8 mouse cellular contexts compared by ENCODE assay signal in the genomic region with DNA sequence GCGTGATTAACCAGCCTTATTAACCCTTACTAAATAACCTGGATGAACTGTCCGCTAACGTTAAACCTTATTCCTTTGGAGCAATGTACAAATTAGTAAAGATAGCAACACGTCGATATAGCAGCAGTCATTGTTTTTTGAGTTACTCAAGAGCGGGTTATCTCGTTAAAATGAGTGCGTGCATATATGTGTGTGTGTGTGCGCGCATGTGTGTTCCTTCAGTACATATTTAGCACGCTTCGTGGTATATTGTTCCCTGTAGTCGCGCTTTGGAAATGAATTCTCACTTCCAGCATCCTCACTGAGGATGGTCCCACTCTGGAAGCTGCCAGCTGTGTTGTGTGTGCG. TPM values are rescaled to one million over a fixed set of nuclear protein-coding genes. Genes with fewer than 3 reads are reported as not detected.
A peak's percentile ranks its signal among the peaks of the same experiment; 100 is the strongest.
DNase-seq lines count a peak whose midpoint lies in the region; ATAC-seq and TF ChIP-seq lines count a peak whose summit lies in the region.

No protein-coding gene starts in this region.

- H3K4me1 ChIP-seq in heart, embryonic 11.5 days (ENCODE audit: control insufficient read depth, insufficient read depth, low read length) = peaks cover 32% of the 10 kb centered on the region
- H3K4me1 ChIP-seq in E14TG2a.4 (replicated peaks; ENCODE audit: low read depth, low read length) = peaks cover 80% of the 10 kb centered on the region
- H3K4me1 ChIP-seq in forebrain, embryonic 14.5 days (ENCODE audit: control insufficient read depth, insufficient read depth, low read length) = peaks cover 16% of the 10 kb centered on the region
- peaks cover 34% of the 10 kb centered on the region for H3K4me1 ChIP-seq in liver, postnatal 0 days (ENCODE audit: insufficient read depth)

- no peak for DNase-seq in heart, adult 11 months
- DNase-seq in forebrain, embryonic 14.5 days (ENCODE audit: low spot score) = peak; percentile 8
- DNase-seq in liver, postnatal 0 days = no peak
- no peak for DNase-seq in retina, embryonic 14.5 days (ENCODE audit: low spot score)
- no peak for DNase-seq in left cerebral cortex, adult 9 months (ENCODE audit: low spot score in 2 of 2)
- DNase-seq in layer of hippocampus, postnatal 14 days (ENCODE audit: low spot score in 2 of 2) = no peak

- no peaks in the 10 kb centered on the region for H3K9me3 ChIP-seq in heart, embryonic 11.5 days (replicated peaks; ENCODE audit: control insufficient read depth, low read length)
- no peaks in the 10 kb centered on the region for H3K9me3 ChIP-seq in E14TG2a.4 (ENCODE audit: low read length)
- H3K9me3 ChIP-seq in forebrain, embryonic 14.5 days (replicated peaks; ENCODE audit: control insufficient read depth, low read length) = no peaks in the 10 kb centered on the region
- no peaks in the 10 kb centered on the region for H3K9me3 ChIP-seq in liver, postnatal 0 days (ENCODE audit: low read length)

- WGBS in heart, embryonic 11.5 days (ENCODE audit: insufficient replicate concordance) = 5% methylated on average over 15 of the region's 15 CpGs
- WGBS in forebrain, embryonic 14.5 days = 10% methylated on average over 15 of the region's 15 CpGs
- WGBS in liver, postnatal 0 days (ENCODE audit: insufficient replicate concordance) = 2% methylated on average over 15 of the region's 15 CpGs

- H3K27me3 ChIP-seq in heart, embryonic 11.5 days (ENCODE audit: control insufficient read depth, insufficient read depth, low read length) = no peaks in the 10 kb centered on the region
- H3K27me3 ChIP-seq in E14TG2a.4 (ENCODE audit: insufficient read depth, low read length) = no peaks in the 10 kb centered on the region
- H3K27me3 ChIP-seq in forebrain, embryonic 14.5 days (replicated peaks; ENCODE audit: control insufficient read depth, insufficient read depth, low read length) = no peaks in the 10 kb centered on the region
- H3K27me3 ChIP-seq in liver, postnatal 0 days (ENCODE audit: insufficient read depth, low read length) = no peaks in the 10 kb centered on the region

- H3K4me2 ChIP-seq in heart, embryonic 11.5 days = peak overlapping the region; percentile 84
- peak overlapping the region; percentile 92 for H3K4me2 ChIP-seq in forebrain, embryonic 14.5 days (ENCODE audit: low read length)
- H3K4me2 ChIP-seq in liver, postnatal 0 days (ENCODE audit: low read depth, low read length) = peak overlapping the region; percentile 95

- TF ChIP-seq CTCF in E14TG2a.4 (conservative IDR thresholded peaks at IDR 0.05; ENCODE audit: low read length) = no peak
- TF ChIP-seq CTCF in liver, postnatal 0 days (IDR thresholded peaks at IDR 0.05; ENCODE audit: low read depth) = no peak

- peak overlapping the region; percentile 88 for H3K27ac ChIP-seq in heart, embryonic 11.5 days (ENCODE audit: low read depth, low read length)
- peak overlapping the region; percentile 89 for H3K27ac ChIP-seq in forebrain, embryonic 14.5 days (ENCODE audit: low read depth, low read length)
- H3K27ac ChIP-seq in liver, postnatal 0 days (ENCODE audit: low read depth) = peak overlapping the region; percentile 95

- TF ChIP-seq EP300 in liver, postnatal 0 days (IDR thresholded peaks at IDR 0.05; ENCODE audit: low read depth) = no peak

- H3K36me3 ChIP-seq in heart, embryonic 11.5 days (ENCODE audit: control insufficient read depth, insufficient read depth, low read length) = peaks cover 24% of the 10 kb centered on the region
- peaks cover 75% of the 10 kb centered on the region for H3K36me3 ChIP-seq in E14TG2a.4 (ENCODE audit: insufficient read depth, low read length)
- peaks cover 45% of the 10 kb centered on the region for H3K36me3 ChIP-seq in forebrain, embryonic 14.5 days (ENCODE audit: control insufficient read depth, insufficient read depth, low read length)
- H3K36me3 ChIP-seq in liver, postnatal 0 days (replicated peaks; ENCODE audit: insufficient read depth, low read length) = peaks cover 32% of the 10 kb centered on the region

- peak overlapping the region; percentile 91 for H3K4me3 ChIP-seq in heart, embryonic 11.5 days (ENCODE audit: low read depth, low read length)
- H3K4me3 ChIP-seq in E14TG2a.4 (replicated peaks; ENCODE audit: low read length) = peak overlapping the region; percentile 99
- H3K4me3 ChIP-seq in forebrain, embryonic 14.5 days (ENCODE audit: low read depth, low read length) = peak overlapping the region; percentile 100
- peak overlapping the region; percentile 81 for H3K4me3 ChIP-seq in liver, postnatal 0 days (ENCODE audit: low read depth, low read length)

- peak overlapping the region; percentile 89 for H3K9ac ChIP-seq in heart, embryonic 11.5 days (ENCODE audit: low read depth, low read length)
- peak overlapping the region; percentile 97 for H3K9ac ChIP-seq in forebrain, embryonic 14.5 days (ENCODE audit: low read length)
- peak overlapping the region; percentile 94 for H3K9ac ChIP-seq in liver, postnatal 0 days (replicated peaks)

- ATAC-seq in heart, embryonic 11.5 days (replicated peaks; ENCODE audit: insufficient number of reproducible peaks, low FRiP score, low TSS enrichment) = no peak
- ATAC-seq in forebrain, embryonic 14.5 days = no peak
- no peak; the same call in 1 of the 2 replicates for ATAC-seq in liver, postnatal 0 days

RNA-seq across cellular contexts. Expression of gene Mrps7, which starts 0.6 kb away (rescaled TPM):
- 97.7 and 104 TPM in 2 replicates for polyA plus RNA-seq in heart, embryonic 11.5 days (2014; fragmentation: Nextera tagmentation; extraction: Ambion mirVana)
- 72.1 and 81.5 TPM in 2 replicates for polyA plus RNA-seq in forebrain, embryonic 14.5 days (2014; fragmentation: Nextera tagmentation; extraction: Ambion mirVana)
- polyA plus RNA-seq in liver, postnatal 0 days (2015; fragmentation: Nextera tagmentation; extraction: Ambion mirVana) = 46.4 and 48.9 TPM in 2 replicates
- 10 to 100 TPM; 53.1 to 56.4 TPM for total RNA-seq in layer of hippocampus, postnatal 14 days (2021)

RNA-seq across cellular contexts. Expression of gene Gga3, which starts 0.7 kb away (rescaled TPM):
- polyA plus RNA-seq in heart, embryonic 11.5 days (2014; fragmentation: Nextera tagmentation; extraction: Ambion mirVana) = 17.9 and 21.0 TPM in 2 replicates
- polyA plus RNA-seq in forebrain, embryonic 14.5 days (2014; fragmentation: Nextera tagmentation; extraction: Ambion mirVana) = 18.1 and 22.7 TPM in 2 replicates
- polyA plus RNA-seq in liver, postnatal 0 days (2015; fragmentation: Nextera tagmentation; extraction: Ambion mirVana) = 3.0 and 3.5 TPM in 2 replicates
- 10 to 100 TPM; 57.0 to 69.8 TPM for total RNA-seq in layer of hippocampus, postnatal 14 days (2021)

RNA-seq across cellular contexts. Expression of gene Mif4gd, which starts 9.7 kb away (rescaled TPM):
- 22.7 TPM in 2 replicates for polyA plus RNA-seq in heart, embryonic 11.5 days (2014; fragmentation: Nextera tagmentation; extraction: Ambion mirVana)
- polyA plus RNA-seq in forebrain, embryonic 14.5 days (2014; fragmentation: Nextera tagmentation; extraction: Ambion mirVana) = 9.5 and 12.5 TPM in 2 replicates
- 37.9 and 39.9 TPM in 2 replicates for polyA plus RNA-seq in liver, postnatal 0 days (2015; fragmentation: Nextera tagmentation; extraction: Ambion mirVana)
- total RNA-seq in layer of hippocampus, postnatal 14 days (2021) = 10 to 100 TPM; 22.5 to 23.5 TPM

RNA-seq across cellular contexts. Expression of gene Slc25a19, which starts 25.0 kb away (rescaled TPM):
- 35.6 and 35.7 TPM in 2 replicates for polyA plus RNA-seq in heart, embryonic 11.5 days (2014; fragmentation: Nextera tagmentation; extraction: Ambion mirVana)
- polyA plus RNA-seq in forebrain, embryonic 14.5 days (2014; fragmentation: Nextera tagmentation; extraction: Ambion mirVana) = 38.3 and 50.1 TPM in 2 replicates
- polyA plus RNA-seq in liver, postnatal 0 days (2015; fragmentation: Nextera tagmentation; extraction: Ambion mirVana) = 6.1 and 6.9 TPM in 2 replicates
- total RNA-seq in layer of hippocampus, postnatal 14 days (2021) = 10 to 100 TPM; 54.0 to 57.1 TPM

RNA-seq across cellular contexts. Expression of gene Nup85, which starts 38.9 kb away (rescaled TPM):
- 131 and 133 TPM in 2 replicates for polyA plus RNA-seq in heart, embryonic 11.5 days (2014; fragmentation: Nextera tagmentation; extraction: Ambion mirVana)
- 117 and 122 TPM in 2 replicates for polyA plus RNA-seq in forebrain, embryonic 14.5 days (2014; fragmentation: Nextera tagmentation; extraction: Ambion mirVana)
- 41.8 and 46.0 TPM in 2 replicates for polyA plus RNA-seq in liver, postnatal 0 days (2015; fragmentation: Nextera tagmentation; extraction: Ambion mirVana)
- total RNA-seq in layer of hippocampus, postnatal 14 days (2021) = 10 to 100 TPM; 43.4 to 47.1 TPM
